Mouse (Mus musculus) liver, adult (tissue): Measurements from ENCODE around the gene Klhl18.

Source experiments
- GATA4 ChIP-seq: IDR thresholded peaks from 2 replicates; pipeline ENCODE4 v1.6.1; 2014; ENCODE audit warnings: mild to moderate bottlenecking, low read length; ENCODE audit not compliant: insufficient replicate concordance

Klhl18 gene

GRCm38 (mm10) chr9:110476124-110477091 lies at the start of gene Klhl18, which contains the start of gene Kif9:
Gene Klhl18, minus strand, starts transcription at chr9:110476694.
Gene Kif9, plus strand, starts transcription at chr9:110476958.
- peak; percentile 17; the same call in 1 of the 2 replicates for TF ChIP-seq GATA4

GRCm38 (mm10) chr9:110525737-110526136 lies 49.2 kb upstream of the Klhl18 start:
- TF ChIP-seq GATA4 = no peak

- no peak for TF ChIP-seq GATA4
Observed at GRCm38 (mm10) chr9:110490913-110491312, 14.4 kb upstream of the Klhl18 start.

GRCm38 (mm10) chr9:110488841-110489240 lies 12.3 kb upstream of the Klhl18 start:
- no peak for TF ChIP-seq GATA4

GRCm38 (mm10) chr9:110478639-110479038 lies 2.1 kb upstream of the Klhl18 start:
- TF ChIP-seq GATA4 = no peak

GRCm38 (mm10) chr9:110477951-110478350 lies 1.5 kb upstream of the Klhl18 start:
- TF ChIP-seq GATA4 = no peak

- TF ChIP-seq GATA4 = no peak
Observed at GRCm38 (mm10) chr9:110466179-110466578, 10.3 kb downstream of the Klhl18 start.

GRCm38 (mm10) chr9:110465336-110465735 lies 11.2 kb downstream of the Klhl18 start:
- TF ChIP-seq GATA4 = no peak

GRCm38 (mm10) chr9:110463983-110464591 lies 12.4 kb downstream of the Klhl18 start:
- TF ChIP-seq GATA4 = no peak

GRCm38 (mm10) chr9:110462321-110462720 lies 14.2 kb downstream of the Klhl18 start:
- TF ChIP-seq GATA4 = no peak

GRCm38 (mm10) chr9:110460884-110461815 lies 15.3 kb downstream of the Klhl18 start:
- TF ChIP-seq GATA4 = no peak

- 0 out of 2 replicates have a peak, but pooled peaks have one; percentile 14 for TF ChIP-seq GATA4
Observed at GRCm38 (mm10) chr9:110459145-110459727, 17.3 kb downstream of the Klhl18 start.

- TF ChIP-seq GATA4 = no peak
Observed at GRCm38 (mm10) chr9:110457926-110458325, 18.6 kb downstream of the Klhl18 start.

GRCm38 (mm10) chr9:110452523-110452922 lies 24.0 kb downstream of the Klhl18 start:
- TF ChIP-seq GATA4 = no peak
